Mouse (Mus musculus): ENCODE results near the gene Cpne2.

Cpne2 gene

GRCm38 (mm10) chr8:94532525-94532872, 291 bp upstream of the Cpne2 start:
- intact Hi-C loops (cut with DNase I): no loop called here

- intact Hi-C loops (cut with DNase I): no loop called here
These were observed 1.8 kb downstream of the Cpne2 start for GRCm38 (mm10) chr8:94534612-94535011.

GRCm38 (mm10) chr8:94535631-94536030, 2.8 kb downstream of the Cpne2 start:
- intact Hi-C loops (cut with DNase I): no loop called here

- intact Hi-C loops (cut with DNase I): no loop called here
These were observed 4.7 kb downstream of the Cpne2 start for GRCm38 (mm10) chr8:94537456-94537855.

- intact Hi-C loops (cut with DNase I): no loop called here
These were observed 7.2 kb downstream of the Cpne2 start for GRCm38 (mm10) chr8:94540025-94540424.

- intact Hi-C loops (cut with DNase I): no loop called here
These were observed 8.4 kb downstream of the Cpne2 start for GRCm38 (mm10) chr8:94540889-94541795.

GRCm38 (mm10) chr8:94543981-94544380, 11.2 kb downstream of the Cpne2 start:
- intact Hi-C loops (cut with DNase I): no loop called here

- intact Hi-C loops (cut with DNase I): no loop called here
These were observed 16.3 kb downstream of the Cpne2 start for GRCm38 (mm10) chr8:94549041-94549440.

- intact Hi-C loops (cut with DNase I): no loop called here
These were observed 16.7 kb downstream of the Cpne2 start for GRCm38 (mm10) chr8:94549482-94549881.

- intact Hi-C loops (cut with DNase I): no loop called here
These were observed 17.2 kb downstream of the Cpne2 start for GRCm38 (mm10) chr8:94549998-94550397.

- intact Hi-C loops (cut with DNase I): no loop called here
These were observed 19.0 kb downstream of the Cpne2 start for GRCm38 (mm10) chr8:94551471-94552422.

GRCm38 (mm10) chr8:94552696-94553095, 19.9 kb downstream of the Cpne2 start:
- intact Hi-C loops (cut with DNase I): no loop called here

GRCm38 (mm10) chr8:94557281-94557680, 24.5 kb downstream of the Cpne2 start:
- intact Hi-C loops (cut with DNase I): no loop called here

- intact Hi-C loops (cut with DNase I): no loop called here
These were observed 28.5 kb downstream of the Cpne2 start for GRCm38 (mm10) chr8:94561256-94561655.

GRCm38 (mm10) chr8:94564421-94564820, 31.6 kb downstream of the Cpne2 start:
- intact Hi-C loops (cut with DNase I): no loop called here

GRCm38 (mm10) chr8:94566033-94566432, 33.2 kb downstream of the Cpne2 start:
- intact Hi-C loops (cut with DNase I): no loop called here

GRCm38 (mm10) chr8:94566446-94567158, 33.8 kb downstream of the Cpne2 start:
- intact Hi-C loops (cut with DNase I): no loop called here

GRCm38 (mm10) chr8:94567159-94567849, 34.5 kb downstream of the Cpne2 start:
- intact Hi-C loops (cut with DNase I): no loop called here

GRCm38 (mm10) chr8:94568098-94568497, 35.3 kb downstream of the Cpne2 start:
- intact Hi-C loops (cut with DNase I): no loop called here

- intact Hi-C loops (cut with DNase I): no loop called here
These were observed 36.6 kb downstream of the Cpne2 start for GRCm38 (mm10) chr8:94569419-94569818.

GRCm38 (mm10) chr8:94571896-94572295, 39.1 kb downstream of the Cpne2 start:
- intact Hi-C loops (cut with DNase I): no loop called here

All from adrenal gland (tissue).